Mouse (Mus musculus) kidney, postnatal 0 days (tissue): ENCODE measurements at regions not wholly inside any gene's neighbourhood (a gene's known extent, or its start where the extent isn't known, plus 50 kb on each side); places are given as distances from the start of the nearest gene placed in this dataset.

Experiments used
- ATAC-seq: fragments of 200-750 bp; cut with Nextera tagmentation; replicated peaks from 2 replicates; pipeline ENCODE4 v1.8.0; 2017; ENCODE audit warnings: low read depth, moderate number of reproducible peaks, moderate TSS enrichment, moderate library complexity; ENCODE audit not compliant: low FRiP score
- DNase-seq: peaks from one replicate; pipeline ENCODE4 v3.0.0-alpha.2; 2016; ENCODE audit warnings: low spot score
- H3K27ac ChIP-seq: fragments of 300-500 bp; sonication (generic); 2 replicates; pipeline ENCODE4 v1.5.1; 2014; ENCODE audit warnings: mild to moderate bottlenecking
- H3K27me3 ChIP-seq: fragments of 300-500 bp; sonication (generic); 2 replicates; pipeline ENCODE4 v1.6.1; 2014; ENCODE audit warnings: low read length, mixed read lengths; ENCODE audit not compliant: insufficient read depth
- H3K36me3 ChIP-seq: fragments of 300-500 bp; sonication (generic); 2 replicates; pipeline ENCODE4 v1.6.1; 2014; ENCODE audit warnings: low read length, mixed read lengths; ENCODE audit not compliant: insufficient read depth
- H3K4me1 ChIP-seq: fragments of 300-500 bp; sonication (generic); replicated peaks from 2 replicates; pipeline ENCODE4 v1.6.1; 2014; ENCODE audit warnings: antibody characterized with exemption, low read length, mixed read lengths; ENCODE audit not compliant: insufficient read depth
- H3K4me2 ChIP-seq: fragments of 300-500 bp; sonication (generic); 2 replicates; pipeline ENCODE4 v1.6.1; 2014; ENCODE audit warnings: mild to moderate bottlenecking, low read length, moderate library complexity, mixed read lengths
- H3K4me3 ChIP-seq: fragments of 300-500 bp; sonication (generic); replicated peaks from 2 replicates; pipeline ENCODE4 v1.5.1; 2014; ENCODE audit warnings: low read depth, low read length
- H3K9ac ChIP-seq: fragments of 300-500 bp; sonication (generic); 2 replicates; pipeline ENCODE4 v1.6.1; 2014; ENCODE audit warnings: low read depth, low read length
- H3K9me3 ChIP-seq: fragments of 300-500 bp; sonication (generic); replicated peaks from 2 replicates; pipeline ENCODE4 v1.6.1; 2016; ENCODE audit warnings: low read length, inconsistent platforms, mixed read lengths
- CTCF ChIP-seq: IDR thresholded peaks from 2 replicates; pipeline ENCODE4 v1.5.1; 2016; ENCODE audit warnings: antibody characterized with exemption, low read depth, mild to moderate bottlenecking, moderate library complexity
- WGBS: fragments of 180-500 bp; shearing (Covaris S2); extraction: QIAGEN DNeasy Blood & Tissue Kit; methylation state at CpG from one replicate; pipeline ENCODE4 v1.1.7; 2014; 5-methylcytosine and 5-hydroxymethylcytosine counted together

DNA sequence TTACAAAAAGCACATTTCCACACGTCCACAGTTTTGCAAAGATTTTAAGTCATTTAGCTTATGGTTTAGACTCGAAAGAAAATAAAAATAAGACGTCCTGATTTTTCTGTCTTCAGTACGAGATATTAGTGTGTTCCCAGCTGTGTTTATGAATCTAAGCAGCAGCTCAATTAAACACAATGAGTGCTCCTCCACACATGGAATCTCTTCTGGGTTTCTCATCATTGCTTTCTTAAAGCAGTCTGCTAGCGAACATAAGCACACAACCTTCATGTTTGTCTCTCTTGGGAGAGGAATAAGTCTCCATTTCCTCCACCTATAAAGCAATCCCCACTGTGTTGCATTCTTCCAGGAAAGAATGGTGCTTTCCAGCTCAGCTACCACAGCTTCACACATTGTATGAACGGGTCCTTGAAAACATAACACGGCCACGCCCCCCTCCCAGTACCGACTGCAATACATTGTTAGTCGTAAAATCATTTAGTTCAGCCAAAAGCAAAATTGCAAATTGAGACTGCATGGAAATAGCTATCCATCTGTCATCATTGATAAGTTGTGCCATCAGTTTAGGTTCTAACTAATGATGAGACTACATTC is 75.4 kb upstream of the Rap2b start:
- Histone ChIP-seq H3K4me1 (no peaks in the 10 kb centered on the region), H3K9ac (no peak overlapping the region), H3K4me2 (no peak overlapping the region), H3K9me3 (no peaks in the 10 kb centered on the region), H3K36me3 (no peaks in the 10 kb centered on the region), H3K4me3 (no peak overlapping the region), H3K27me3 (no peaks in the 10 kb centered on the region), H3K27ac (no peak overlapping the region)
- TF ChIP-seq CTCF, result no peak
- ATAC-seq (no peak), DNase-seq (no peak)
- WGBS, result 63% methylated on average over 10 of the region's 10 CpGs

DNA sequence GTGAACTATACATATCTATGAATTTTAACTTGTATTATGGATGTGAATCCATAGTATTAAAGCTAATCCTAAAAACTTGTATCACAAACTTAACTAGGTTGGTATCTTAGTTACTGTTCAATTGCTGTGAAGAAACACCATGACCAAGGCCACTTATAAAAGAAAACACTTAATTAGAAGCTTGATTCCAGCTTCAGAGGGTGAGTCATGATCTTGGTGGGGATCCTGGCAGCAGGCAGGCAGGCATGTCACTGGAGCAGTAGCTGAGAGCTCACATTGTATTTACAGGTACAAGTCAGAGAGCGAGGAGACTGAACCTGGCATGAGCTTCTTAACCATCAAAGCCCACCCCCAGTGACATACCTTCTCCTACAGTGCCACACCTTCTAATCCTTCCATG is 73.2 kb upstream of the Rap2b start:
- no peak for TF ChIP-seq CTCF
- H3K9me3 ChIP-seq, result no peaks in the 10 kb centered on the region
- no peak overlapping the region for H3K4me3 ChIP-seq
- H3K9ac ChIP-seq, result no peak overlapping the region
- no peak overlapping the region for H3K4me2 ChIP-seq
- H3K27ac ChIP-seq, result no peak overlapping the region
- no peaks in the 10 kb centered on the region for H3K36me3 ChIP-seq
- no peaks in the 10 kb centered on the region for H3K27me3 ChIP-seq
- H3K4me1 ChIP-seq, result no peaks in the 10 kb centered on the region
- WGBS, result 73% methylated on average over 1 of the region's 1 CpGs
- ATAC-seq (no peak), DNase-seq (no peak)

DNA sequence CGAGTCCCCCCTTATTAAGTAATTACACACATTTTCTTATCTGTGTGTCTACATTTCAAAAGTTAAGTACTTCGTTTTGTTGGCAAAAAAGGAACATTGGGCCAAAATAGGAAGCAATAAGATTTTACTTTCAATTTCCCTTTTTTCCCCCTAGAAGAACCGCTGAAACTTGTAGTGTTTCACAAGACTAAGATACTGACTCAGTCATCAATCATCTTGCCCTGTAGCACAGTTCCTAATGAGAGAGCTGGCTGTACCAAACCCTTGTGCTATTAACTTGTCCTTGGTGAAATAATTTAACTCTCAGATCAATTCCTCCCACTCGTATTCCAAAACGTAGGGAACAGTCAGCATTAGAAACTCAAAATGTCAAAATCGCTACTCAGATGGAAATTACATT is 66.6 kb upstream of the Rap2b start:
- Histone ChIP-seq H3K9ac (no peak overlapping the region), H3K9me3 (no peaks in the 10 kb centered on the region), H3K36me3 (no peaks in the 10 kb centered on the region), H3K27me3 (no peaks in the 10 kb centered on the region), H3K27ac (no peak overlapping the region), H3K4me2 (no peak overlapping the region), H3K4me3 (no peak overlapping the region), H3K4me1 (no peaks in the 10 kb centered on the region)
- peak; percentile 16 for DNase-seq
- WGBS, result 58% methylated on average over 6 of the region's 6 CpGs
- no peak for ATAC-seq
- no peak for TF ChIP-seq CTCF

DNA sequence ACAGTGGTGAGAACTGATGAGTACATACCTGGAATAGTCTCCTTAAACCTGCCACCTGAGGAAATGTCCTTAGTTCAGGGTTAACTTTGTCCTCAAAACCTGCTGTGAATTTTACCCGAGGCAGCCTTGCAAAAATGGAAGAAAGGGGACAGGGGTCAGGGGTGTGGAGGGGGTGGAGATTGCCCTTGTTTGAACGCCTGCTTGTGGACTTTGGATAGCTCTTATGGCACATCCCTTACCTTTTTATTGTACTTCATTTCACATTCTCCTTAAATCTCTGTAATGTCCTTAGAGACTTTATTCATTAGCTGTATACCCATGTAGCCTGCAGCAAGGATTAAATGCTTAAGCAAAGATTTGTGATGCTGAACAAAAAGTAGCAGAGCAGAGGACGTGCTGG is 64.1 kb upstream of the Rap2b start:
- H3K4me3 ChIP-seq, result no peak overlapping the region
- no peaks in the 10 kb centered on the region for H3K9me3 ChIP-seq
- no peak for DNase-seq
- no peaks in the 10 kb centered on the region for H3K36me3 ChIP-seq
- H3K27me3 ChIP-seq, result no peaks in the 10 kb centered on the region
- H3K4me2 ChIP-seq, result no peak overlapping the region
- H3K9ac ChIP-seq, result no peak overlapping the region
- TF ChIP-seq CTCF, result no peak
- 55% methylated on average over 3 of the region's 3 CpGs for WGBS
- no peak overlapping the region for H3K27ac ChIP-seq
- no peaks in the 10 kb centered on the region for H3K4me1 ChIP-seq
- no peak for ATAC-seq

DNA sequence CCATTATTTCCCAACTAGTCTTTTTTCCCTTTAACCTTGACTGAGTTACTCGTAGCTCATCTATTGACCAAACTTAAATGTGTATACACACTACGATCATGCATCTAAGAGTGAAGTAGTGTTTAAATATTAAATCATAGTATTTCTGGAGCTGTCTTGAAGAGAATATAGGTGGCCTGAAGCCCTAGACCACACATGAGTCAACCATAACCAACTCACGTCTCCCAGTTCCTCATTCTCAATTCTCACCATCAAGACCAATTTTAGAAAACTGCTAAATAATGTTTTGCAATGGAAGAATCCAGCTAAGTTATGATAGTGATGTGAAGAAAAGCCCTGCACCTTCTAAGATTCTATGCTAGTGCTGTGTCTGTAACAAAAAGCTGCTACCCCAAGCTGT is 59.2 kb upstream of the Rap2b start:
- Histone ChIP-seq H3K27ac (no peak overlapping the region), H3K36me3 (no peaks in the 10 kb centered on the region), H3K9me3 (no peaks in the 10 kb centered on the region), H3K4me2 (no peak overlapping the region), H3K27me3 (no peaks in the 10 kb centered on the region), H3K4me3 (no peak overlapping the region), H3K4me1 (no peaks in the 10 kb centered on the region), H3K9ac (no peak overlapping the region)
- ATAC-seq, result no peak
- no peak for DNase-seq
- TF ChIP-seq CTCF, result no peak
- WGBS, result 87% methylated on average over 3 of the region's 3 CpGs

DNA sequence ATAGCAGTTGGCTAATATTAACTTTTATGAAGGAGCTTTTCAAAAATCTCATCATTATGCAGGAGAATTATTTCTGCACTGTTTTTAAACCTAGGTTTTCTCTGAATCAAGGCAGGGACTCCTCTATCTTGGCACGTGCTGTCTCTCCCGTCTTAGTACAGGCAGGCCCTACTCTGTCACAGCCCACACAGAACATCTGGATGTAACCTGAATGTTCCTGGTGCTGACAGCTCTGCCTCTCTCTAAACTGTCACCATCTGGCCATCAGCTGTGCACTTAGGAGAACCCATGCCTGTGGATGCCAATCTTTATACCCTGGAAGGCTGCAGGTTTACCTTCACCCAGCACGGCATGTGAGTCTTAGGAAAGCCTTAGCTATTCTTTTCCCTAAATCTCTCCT is 58.0 kb upstream of the Rap2b start:
- Histone ChIP-seq H3K4me2 (no peak overlapping the region), H3K9me3 (no peaks in the 10 kb centered on the region), H3K27ac (no peak overlapping the region), H3K4me1 (no peaks in the 10 kb centered on the region), H3K36me3 (no peaks in the 10 kb centered on the region), H3K4me3 (no peak overlapping the region), H3K27me3 (no peaks in the 10 kb centered on the region), H3K9ac (no peak overlapping the region)
- TF ChIP-seq CTCF, result no peak
- no peak for ATAC-seq
- 61% methylated on average over 3 of the region's 3 CpGs for WGBS
- no peak for DNase-seq

DNA sequence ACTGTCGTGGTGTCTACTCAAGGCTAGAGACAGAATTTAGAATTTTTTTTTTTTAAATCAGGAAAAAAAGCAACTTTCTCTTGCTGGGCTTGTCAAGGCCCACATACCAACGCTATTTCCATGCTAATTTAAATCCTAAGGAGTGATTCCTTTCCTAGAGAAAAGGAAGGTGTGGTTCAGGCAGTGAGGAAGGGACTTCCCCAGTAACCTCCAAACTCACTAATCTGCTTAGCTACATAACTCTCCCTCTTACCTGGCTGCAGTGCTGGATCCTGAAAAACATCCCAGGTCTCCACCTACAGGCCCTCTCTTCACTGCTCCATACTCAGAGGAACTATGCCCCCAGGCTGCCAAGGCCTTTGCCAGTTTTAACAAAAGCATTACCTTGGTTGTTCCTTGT is 55.1 kb upstream of the Rap2b start:
- Histone ChIP-seq H3K9me3 (no peaks in the 10 kb centered on the region), H3K4me2 (no peak overlapping the region), H3K4me1 (no peaks in the 10 kb centered on the region), H3K27ac (no peak overlapping the region), H3K9ac (no peak overlapping the region), H3K4me3 (no peak overlapping the region), H3K27me3 (no peaks in the 10 kb centered on the region), H3K36me3 (no peaks in the 10 kb centered on the region)
- no peak for TF ChIP-seq CTCF
- WGBS, result 46% methylated on average over 2 of the region's 2 CpGs
- no peak for DNase-seq
- ATAC-seq, result no peak
